Mouse (Mus musculus) CD4-positive naive resting alpha-beta T cell, adult 57 days (primary cell): ENCODE data around the gene 2610021A01Rik. TPM values are rescaled to one million over a fixed set of nuclear protein-coding genes. Genes with fewer than 3 reads are reported as not detected.

Source experiments
- total RNA-seq: library from RNA; stranded (reverse); gene quantifications from one replicate; pipeline ENCODE4 v1.2.4, GENCODE M21; 2023

The 2610021A01Rik gene
- 47.5 TPM for total RNA-seq

DNA sequence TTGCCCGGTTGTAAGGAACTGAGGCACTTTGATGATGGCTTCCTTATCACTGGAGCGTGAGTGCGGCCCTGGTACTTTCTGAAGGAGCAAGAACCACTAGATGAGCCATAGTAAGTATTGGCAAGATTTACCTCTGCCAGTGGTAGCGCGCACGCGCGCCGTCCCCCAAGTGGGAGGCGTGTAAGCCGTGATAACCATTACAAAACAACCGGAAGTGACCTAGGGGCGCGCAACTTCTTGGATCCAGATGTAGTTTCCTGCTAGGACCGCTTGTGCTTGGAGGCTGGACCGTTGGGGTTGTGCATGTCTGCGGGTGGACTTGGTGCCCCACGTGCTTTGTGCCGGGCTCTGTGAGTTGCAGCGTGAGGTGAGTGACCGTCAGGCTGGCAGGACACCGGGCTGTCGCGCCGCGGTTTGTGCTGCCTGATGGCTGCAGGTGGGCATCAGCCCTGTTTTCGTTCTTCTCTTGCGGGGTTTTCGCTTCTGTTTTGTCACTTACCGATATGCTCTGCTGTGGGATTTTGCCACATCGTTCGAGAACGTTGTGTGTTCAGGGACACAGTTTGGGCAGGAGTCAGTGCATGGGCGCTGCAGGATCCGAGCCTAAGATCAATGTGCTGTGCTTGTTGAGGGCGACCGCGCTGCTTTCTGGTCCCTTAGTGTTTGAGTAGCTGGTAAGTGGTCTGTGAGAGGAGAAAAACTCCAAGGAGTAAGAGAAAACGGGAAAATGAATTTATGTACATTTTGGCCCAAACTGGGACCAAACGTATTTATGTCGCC lies at the start of gene 2610021A01Rik:
Gene 2610021A01Rik (plus strand): TSS at position 197 of the 780 bp plus-strand sequence.

DNA sequence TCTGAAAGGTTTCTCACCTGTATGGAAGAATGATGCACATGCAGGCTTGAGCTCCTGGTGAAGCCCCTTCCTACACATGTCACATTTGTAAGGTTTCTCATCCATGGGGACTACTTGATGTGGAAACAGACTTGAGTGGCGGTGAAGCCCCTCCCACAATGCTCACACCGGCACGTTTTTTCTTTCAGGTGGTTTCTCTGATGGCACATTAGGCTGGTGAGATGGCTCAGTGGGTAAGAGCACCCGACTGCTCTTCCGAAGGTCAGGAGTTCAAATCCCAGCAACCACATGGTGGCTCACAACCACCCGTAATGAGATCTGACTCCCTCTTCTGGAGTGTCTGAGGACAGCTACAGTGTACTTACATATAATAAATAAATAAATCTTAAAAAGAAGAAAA lies 25.5 kb upstream of the 2610021A01Rik start, which contains the start of gene Gm6871:
Gene Gm6871 (minus strand): TSS at position 101 of the 400 bp plus-strand sequence.

GRCm38 (mm10) chr7:41632409-41633220 lies 33.6 kb downstream of the 2610021A01Rik start, which contains the start of gene Zfp788:
Zfp788 (plus strand) TSS chr7:41633203.

Other genes starting within 250 kb of the 2610021A01Rik start
- 10.7 TPM for gene AI987944, start 205.9 kb upstream of the 2610021A01Rik start, total RNA-seq
- gene Vmn2r57, start 150.5 kb upstream of the 2610021A01Rik start, total RNA-seq, result not detected
- 0.44 TPM for gene Gm20449, start 99.8 kb upstream of the 2610021A01Rik start, total RNA-seq
- 8.5 TPM for gene AW146154, start 99.3 kb upstream of the 2610021A01Rik start, total RNA-seq
- not detected for gene Gm6871, start 25.6 kb upstream of the 2610021A01Rik start, total RNA-seq
- gene Zfp788, start 34.0 kb downstream of the 2610021A01Rik start, total RNA-seq, result 14.8 TPM